8 mouse cellular contexts compared by ENCODE assay signal in genomic region chr6:83161921-83162641, GRCm38 (mm10). TPM values are rescaled to one million over a fixed set of nuclear protein-coding genes. Genes with fewer than 3 reads are reported as not detected.
DNase-seq lines count a peak whose midpoint lies in the region; ATAC-seq lines count a peak whose summit lies in the region.

No protein-coding gene starts in this region.

- H3K4me1 ChIP-seq in limb, embryonic 10.5 days, result peaks cover 39% of the 10 kb centered on the region
- peaks cover 20% of the 10 kb centered on the region for H3K4me1 ChIP-seq in midbrain, embryonic 11.5 days (ENCODE audit: control insufficient read depth, insufficient read depth, low read length)

- no peaks in the 10 kb centered on the region for H3K9me3 ChIP-seq in limb, embryonic 10.5 days (replicated peaks)
- H3K9me3 ChIP-seq in midbrain, embryonic 11.5 days (ENCODE audit: control insufficient read depth, low read length), result no peaks in the 10 kb centered on the region

- H3K9ac ChIP-seq in midbrain, embryonic 11.5 days (ENCODE audit: low read length), result peak overlapping the region; percentile 33; the same call in 1 of the 2 replicates

- H3K4me3 ChIP-seq in limb, embryonic 10.5 days, result peak overlapping the region; percentile 52
- H3K4me3 ChIP-seq in midbrain, embryonic 11.5 days (ENCODE audit: low read depth, low read length), result peak overlapping the region; percentile 20

- peak overlapping the region; percentile 29 for H3K4me2 ChIP-seq in midbrain, embryonic 11.5 days

- H3K27ac ChIP-seq in limb, embryonic 10.5 days, result peak overlapping the region; percentile 67
- no peak overlapping the region for H3K27ac ChIP-seq in midbrain, embryonic 11.5 days (ENCODE audit: low read depth, low read length)

- intact Hi-C loops in heart, postnatal 14 days (cut with DNase I), result loop anchor here (2.0 kb wide), 2 partner anchors 45 to 165 kb away; no protein-coding TSS in a partner anchor

- WGBS in limb, embryonic 10.5 days, result under 1% methylated on average over 49 of the region's 49 CpGs
- WGBS in midbrain, embryonic 11.5 days, result under 1% methylated on average over 49 of the region's 49 CpGs

- no peak for ATAC-seq in midbrain, embryonic 11.5 days (ENCODE audit: low FRiP score)

- H3K36me3 ChIP-seq in limb, embryonic 10.5 days, result no peaks in the 10 kb centered on the region
- H3K36me3 ChIP-seq in midbrain, embryonic 11.5 days (ENCODE audit: control insufficient read depth, insufficient read depth, low read length), result no peaks in the 10 kb centered on the region

- DNase-seq in gastrocnemius, postnatal 10 days, result peak; percentile 35
- no peak for DNase-seq in gastrocnemius, adult 8-10 months (ENCODE audit: low spot score in 2 of 2)
- peak; percentile 46 for DNase-seq in embryo, embryonic 11 days
- peak; percentile 38 to 49 for DNase-seq in heart, postnatal 14 days
- DNase-seq in limb, embryonic 10.5 days (ENCODE audit: low spot score), result peak; percentile 65
- peak; percentile 93 for DNase-seq in midbrain, embryonic 11.5 days (ENCODE audit: low spot score, missing footprints)
- DNase-seq in left cerebral cortex, adult 8-10 months (ENCODE audit: low spot score in 2 of 2), result no peak
- DNase-seq in right cerebral cortex, adult 18-20 months, result no peak

- H3K27me3 ChIP-seq in limb, embryonic 10.5 days (ENCODE audit: low read depth, poor library complexity, severe bottlenecking), result peaks cover 35% of the 10 kb centered on the region
- H3K27me3 ChIP-seq in midbrain, embryonic 11.5 days (ENCODE audit: control insufficient read depth, insufficient read depth, low read length), result peaks cover 31% of the 10 kb centered on the region

RNA-seq across cellular contexts. Expression of gene Dctn1, which starts 3.6 kb away (rescaled TPM):
- 100 to 1,000 TPM; 126 to 132 TPM for total RNA-seq in gastrocnemius, postnatal 10 days (2021)
- total RNA-seq in gastrocnemius, adult 8-10 months (2022), result 100 to 1,000 TPM; 117 to 131 (median 127) TPM
- total RNA-seq in heart, postnatal 14 days (2021), result 100 to 1,000 TPM; 121 to 128 TPM
- polyA plus RNA-seq in limb, embryonic 10.5 days (2016; fragmentation: Nextera tagmentation; extraction: Ambion mirVana), result 96.4 and 108 TPM in 2 replicates
- 80.2 and 81.7 TPM in 2 replicates for polyA plus RNA-seq in midbrain, embryonic 11.5 days (2014; fragmentation: Nextera tagmentation; extraction: Ambion mirVana)
- 100 to 1,000 TPM; 347 to 364 (median 356) TPM for total RNA-seq in left cerebral cortex, adult 8-10 months (2022)

RNA-seq across cellular contexts. Expression of gene 1700003E16Rik, which starts 5.9 kb away (rescaled TPM):
- under 1 TPM in 1 of 2 experiments, not detected in 1; 0.23 TPM for total RNA-seq in gastrocnemius, postnatal 10 days (2021)
- total RNA-seq in gastrocnemius, adult 8-10 months (2022), result under 1 TPM in 2 of 4 experiments, not detected in 2; 0.13 to 0.15 TPM
- under 1 TPM in 1 of 2 experiments, not detected in 1; 0.26 TPM for total RNA-seq in heart, postnatal 14 days (2021)
- polyA plus RNA-seq in limb, embryonic 10.5 days (2016; fragmentation: Nextera tagmentation; extraction: Ambion mirVana), result 0.80 and 1.6 TPM in 2 replicates
- polyA plus RNA-seq in midbrain, embryonic 11.5 days (2014; fragmentation: Nextera tagmentation; extraction: Ambion mirVana), result 1.7 TPM in 2 replicates
- total RNA-seq in left cerebral cortex, adult 8-10 months (2022), result 10 to 100 TPM; 26.4 to 29.4 (median 28.3) TPM

RNA-seq across cellular contexts. Expression of gene Wdr54, which starts 5.9 kb away (rescaled TPM):
- 1 to 10 TPM in 1 of 2 experiments, under 1 TPM in 1; 0.43 to 1.4 TPM for total RNA-seq in gastrocnemius, postnatal 10 days (2021)
- total RNA-seq in gastrocnemius, adult 8-10 months (2022), result 1 to 10 TPM in 3 of 4 experiments, under 1 TPM in 1; 0.87 to 2.3 (median 1.1) TPM
- total RNA-seq in heart, postnatal 14 days (2021), result 1 to 10 TPM; 1.1 to 1.3 TPM
- polyA plus RNA-seq in limb, embryonic 10.5 days (2016; fragmentation: Nextera tagmentation; extraction: Ambion mirVana), result 10.9 and 13.7 TPM in 2 replicates
- polyA plus RNA-seq in midbrain, embryonic 11.5 days (2014; fragmentation: Nextera tagmentation; extraction: Ambion mirVana), result 11.1 and 13.7 TPM in 2 replicates
- total RNA-seq in left cerebral cortex, adult 8-10 months (2022), result 10 to 100 TPM; 31.8 to 39.1 (median 34.5) TPM

RNA-seq across cellular contexts. Expression of gene Rtkn, which starts 26.8 kb away (rescaled TPM):
- 10 to 100 TPM; 22.3 to 24.5 TPM for total RNA-seq in gastrocnemius, postnatal 10 days (2021)
- total RNA-seq in gastrocnemius, adult 8-10 months (2022), result 10 to 100 TPM in 3 of 4 experiments, 1 to 10 TPM in 1; 9.0 to 12.2 (median 10.9) TPM
- 1 to 10 TPM; 6.9 to 8.0 TPM for total RNA-seq in heart, postnatal 14 days (2021)
- 34.2 and 51.8 TPM in 2 replicates for polyA plus RNA-seq in limb, embryonic 10.5 days (2016; fragmentation: Nextera tagmentation; extraction: Ambion mirVana)
- 13.6 and 16.6 TPM in 2 replicates for polyA plus RNA-seq in midbrain, embryonic 11.5 days (2014; fragmentation: Nextera tagmentation; extraction: Ambion mirVana)
- total RNA-seq in left cerebral cortex, adult 8-10 months (2022), result 100 to 1,000 TPM in 1 of 4 experiments, 10 to 100 TPM in 3; 91.4 to 114 (median 92.8) TPM

RNA-seq across cellular contexts. Expression of gene Ino80b, which starts 36.9 kb away (rescaled TPM):
- 10 to 100 TPM; 13.1 to 15.2 TPM for total RNA-seq in gastrocnemius, postnatal 10 days (2021)
- 10 to 100 TPM; 14.3 to 18.2 (median 16.2) TPM for total RNA-seq in gastrocnemius, adult 8-10 months (2022)
- 10 to 100 TPM; 14.2 to 15.3 TPM for total RNA-seq in heart, postnatal 14 days (2021)
- 17.4 and 17.8 TPM in 2 replicates for polyA plus RNA-seq in limb, embryonic 10.5 days (2016; fragmentation: Nextera tagmentation; extraction: Ambion mirVana)
- polyA plus RNA-seq in midbrain, embryonic 11.5 days (2014; fragmentation: Nextera tagmentation; extraction: Ambion mirVana), result 18.8 and 19.4 TPM in 2 replicates
- 10 to 100 TPM; 22.0 to 26.8 (median 25.4) TPM for total RNA-seq in left cerebral cortex, adult 8-10 months (2022)

Comparison
In these comparisons a context has a peak if more than half of its experiments do, and no peak if none do; other contexts are left out.
1. DNase-seq: peak in gastrocnemius, postnatal 10 days (single experiment), embryo, embryonic 11 days (single experiment), heart, postnatal 14 days (2 of 2), limb, embryonic 10.5 days (single experiment) and midbrain, embryonic 11.5 days (single experiment); none in gastrocnemius, adult 8-10 months (0 of 2), left cerebral cortex, adult 8-10 months (0 of 2) and right cerebral cortex, adult 18-20 months (single experiment).
2. RNA of gene 1700003E16Rik, which starts 5.9 kb away (total RNA-seq): 26.4 to 29.4 TPM in left cerebral cortex, adult 8-10 months; 0.26 TPM in heart, postnatal 14 days, 0.23 TPM in gastrocnemius, postnatal 10 days and 0.13 to 0.15 TPM in gastrocnemius, adult 8-10 months; every median in the first group is over 10 times any median in the second.
3. RNA of gene Wdr54, which starts 5.9 kb away (total RNA-seq): 31.8 to 39.1 TPM in left cerebral cortex, adult 8-10 months; 0.43 to 1.4 TPM in gastrocnemius, postnatal 10 days, 1.1 to 1.3 TPM in heart, postnatal 14 days and 0.87 to 2.3 TPM in gastrocnemius, adult 8-10 months; every median in the first group is over 10 times any median in the second.